Mouse (Mus musculus): ENCODE measurements around the gene Nhlh1. TPM values are rescaled to one million over a fixed set of nuclear protein-coding genes. Genes with fewer than 3 reads are reported as not detected.
A peak's percentile ranks its signal among the peaks of the same experiment; 100 is the strongest.

The Nhlh1 gene
- total RNA-seq, 2 experiments from 2014 or later, result not detected

DNA sequence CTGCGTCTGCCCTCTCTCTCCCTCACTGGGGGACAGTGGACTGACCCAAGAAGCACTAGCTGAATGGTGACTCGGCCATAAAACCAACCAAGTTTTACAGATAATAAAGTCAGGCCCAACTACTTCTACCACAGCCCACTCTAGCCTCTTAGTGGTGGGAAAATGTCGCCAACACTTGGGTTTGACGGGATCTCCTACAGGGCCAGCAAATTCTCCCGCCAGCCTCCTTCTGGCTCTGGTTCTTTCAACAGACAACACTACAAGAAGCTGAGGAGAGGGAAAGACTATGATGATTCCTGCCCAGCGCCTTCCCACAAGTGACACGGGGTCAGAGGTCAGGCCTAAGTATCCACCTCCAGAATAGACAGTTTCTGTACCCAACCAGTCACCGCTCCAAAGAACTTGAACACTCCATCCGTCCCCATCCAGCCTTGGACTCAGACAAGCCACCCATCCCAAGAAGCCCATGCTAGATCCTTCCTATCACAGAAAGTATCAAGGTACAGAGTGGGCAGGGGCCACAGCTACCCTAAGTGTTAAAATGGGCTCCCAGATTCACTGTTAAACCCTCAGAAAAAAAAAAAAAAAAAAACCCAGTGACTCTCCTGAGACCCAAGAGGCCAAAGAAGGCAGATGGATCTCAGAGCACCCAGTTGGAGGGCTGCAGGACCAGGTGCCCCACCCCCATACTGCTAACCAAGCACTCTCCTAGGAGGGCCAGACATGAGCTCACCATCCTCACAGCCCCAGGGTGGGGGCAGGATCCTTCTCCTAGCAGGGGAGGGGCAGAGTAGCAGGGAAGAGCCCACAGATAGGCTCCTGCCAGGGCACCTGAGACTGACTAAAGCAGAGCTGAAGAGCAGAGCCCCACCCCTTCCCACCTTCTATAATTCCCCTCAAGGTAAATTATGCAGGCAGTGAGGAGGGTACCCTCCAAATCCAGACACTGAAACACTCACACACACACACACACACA is 38.7 kb downstream of the Nhlh1 start:
- ATAC-seq (ENCODE audit: poor library complexity, severe bottlenecking), result no peak

DNA sequence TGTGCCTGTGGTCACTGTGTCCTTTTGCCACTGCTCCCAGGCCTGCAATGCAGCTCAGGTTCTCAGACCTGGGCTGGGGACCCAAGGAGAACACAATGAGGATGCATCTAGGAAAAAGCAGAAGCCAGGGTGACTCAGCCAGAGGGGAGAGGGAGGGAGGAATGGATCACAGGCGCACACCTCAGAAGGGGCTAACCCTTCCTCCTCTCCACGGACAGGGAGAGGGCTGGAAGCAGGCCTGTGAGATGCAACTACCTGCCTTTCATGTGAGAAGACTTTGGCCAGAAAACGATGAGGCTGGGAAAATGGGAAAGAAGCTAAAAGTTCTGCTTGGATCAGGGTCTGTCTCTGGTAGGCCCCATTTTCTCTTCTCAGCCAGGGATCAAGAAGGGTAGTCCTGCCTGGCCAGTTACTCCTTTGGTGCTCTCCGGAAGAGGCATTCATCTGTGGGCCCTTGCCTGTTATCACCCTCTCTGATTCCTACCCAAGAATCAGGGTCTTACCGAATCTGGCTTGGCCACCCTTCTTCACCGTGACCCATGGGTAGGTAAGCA is 39.8 kb downstream of the Nhlh1 start:
- peak; percentile 44 for ATAC-seq (ENCODE audit: poor library complexity, severe bottlenecking)

DNA sequence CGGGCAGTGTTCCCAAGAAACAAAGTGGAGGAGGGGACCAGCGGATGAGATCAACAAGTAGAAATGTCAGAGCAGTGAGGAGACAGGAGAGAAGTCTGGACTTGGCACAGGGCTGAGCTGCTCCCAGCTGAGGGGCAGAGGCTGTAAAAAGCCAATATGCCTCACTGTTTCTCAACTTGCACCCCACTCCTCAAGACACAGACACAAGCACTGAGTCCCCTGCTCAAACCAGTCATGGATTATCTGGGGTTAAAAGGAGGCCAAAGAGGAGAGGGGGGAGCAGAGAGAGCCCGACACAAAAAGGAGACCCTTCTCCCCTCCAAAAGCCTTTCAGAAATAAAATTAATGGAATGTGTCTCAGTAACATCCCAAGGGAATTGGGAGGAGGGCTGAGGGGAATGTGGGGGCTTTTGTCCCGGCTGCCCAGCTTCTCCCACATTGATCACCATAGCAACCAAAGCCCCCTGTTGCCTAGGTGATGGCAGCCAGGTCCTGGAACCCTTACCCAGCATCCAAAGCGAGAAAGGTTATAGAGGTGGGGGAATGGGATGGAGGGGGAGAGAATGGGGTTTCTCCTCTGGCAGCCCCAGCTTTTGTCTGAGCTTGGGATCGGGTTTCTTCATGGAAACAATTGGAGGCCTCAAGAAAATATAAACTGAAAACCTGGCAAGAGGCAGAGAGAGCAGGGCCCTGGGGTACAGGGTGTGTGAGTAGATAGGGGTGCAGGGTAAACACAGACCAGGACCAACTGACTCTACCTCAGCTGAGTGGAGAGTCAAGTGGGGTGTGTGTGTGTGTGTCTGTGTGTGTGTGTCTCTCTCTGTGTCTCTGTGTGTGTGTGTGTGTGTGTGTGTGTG is 40.5 kb downstream of the Nhlh1 start:
- ATAC-seq (ENCODE audit: poor library complexity, severe bottlenecking), result no peak

DNA sequence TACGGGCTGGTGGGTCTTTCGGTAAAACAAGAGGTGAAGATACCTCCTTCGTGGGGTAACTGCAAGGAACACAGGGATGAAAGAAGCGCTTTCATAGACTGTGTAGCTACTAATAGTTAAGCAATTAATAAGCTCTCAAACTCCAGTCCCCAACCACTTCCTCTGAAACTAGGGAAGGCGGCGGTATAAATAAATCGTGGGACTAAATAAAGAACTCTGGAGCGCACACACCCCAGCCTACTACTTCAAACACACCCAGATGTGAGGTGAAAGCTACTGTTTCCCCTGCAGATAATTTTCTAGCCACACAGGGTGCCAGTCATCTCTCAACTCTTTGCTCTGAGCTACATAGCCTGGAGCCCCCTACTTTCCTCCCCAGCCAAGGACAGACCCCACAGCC is 41.3 kb downstream of the Nhlh1 start:
- ATAC-seq (ENCODE audit: poor library complexity, severe bottlenecking), result peak; percentile 62

DNA sequence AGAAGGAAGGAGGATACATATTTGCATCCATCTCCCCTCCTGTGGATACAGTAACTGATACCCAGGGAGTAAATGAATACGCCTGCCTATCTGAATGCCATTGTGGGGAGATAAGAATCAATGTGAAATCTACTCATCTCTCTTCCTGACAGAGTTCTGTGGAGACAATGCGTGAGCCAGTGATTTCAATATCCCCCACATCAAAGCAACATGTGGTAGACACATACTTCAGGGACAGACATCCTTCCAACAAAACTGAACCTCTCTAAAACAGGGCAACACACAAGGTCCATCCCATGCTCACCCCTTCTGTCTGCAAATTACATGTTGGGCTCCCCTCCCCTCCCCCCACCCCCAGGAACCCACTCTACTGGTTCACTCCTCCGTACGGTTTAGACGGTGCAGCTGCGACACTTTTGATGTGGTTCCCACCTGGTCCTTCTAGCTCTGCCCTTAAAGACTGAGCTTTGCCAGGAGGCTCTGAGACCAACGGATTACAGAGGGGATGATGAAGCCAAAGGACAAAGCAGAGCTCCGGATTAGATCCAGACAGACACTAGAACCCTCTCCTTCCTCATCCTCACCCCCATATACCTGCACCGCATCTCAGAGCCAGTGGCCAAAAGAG is 41.9 kb downstream of the Nhlh1 start:
- no peak for ATAC-seq (ENCODE audit: poor library complexity, severe bottlenecking)

DNA sequence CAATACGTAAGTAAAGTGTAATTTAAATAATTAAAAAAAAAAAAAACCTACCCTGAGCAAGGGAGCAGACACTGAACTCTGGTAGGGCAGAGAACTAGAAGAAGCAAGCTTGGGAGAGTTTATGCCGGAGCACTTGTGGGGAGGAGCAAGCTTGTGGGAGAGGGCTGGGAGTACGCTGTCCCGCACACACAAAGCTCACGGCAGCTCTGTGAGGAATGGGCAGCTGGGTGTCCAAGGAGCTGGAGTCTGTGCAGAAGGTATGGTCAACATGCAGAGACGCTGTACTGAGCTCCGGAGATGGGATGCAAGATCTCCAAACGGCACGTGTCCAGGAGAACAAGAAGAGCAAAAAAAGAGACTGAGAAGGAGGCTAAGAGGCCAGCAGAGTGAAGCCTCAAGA is 42.6 kb downstream of the Nhlh1 start:
- ATAC-seq (ENCODE audit: poor library complexity, severe bottlenecking), result no peak

DNA sequence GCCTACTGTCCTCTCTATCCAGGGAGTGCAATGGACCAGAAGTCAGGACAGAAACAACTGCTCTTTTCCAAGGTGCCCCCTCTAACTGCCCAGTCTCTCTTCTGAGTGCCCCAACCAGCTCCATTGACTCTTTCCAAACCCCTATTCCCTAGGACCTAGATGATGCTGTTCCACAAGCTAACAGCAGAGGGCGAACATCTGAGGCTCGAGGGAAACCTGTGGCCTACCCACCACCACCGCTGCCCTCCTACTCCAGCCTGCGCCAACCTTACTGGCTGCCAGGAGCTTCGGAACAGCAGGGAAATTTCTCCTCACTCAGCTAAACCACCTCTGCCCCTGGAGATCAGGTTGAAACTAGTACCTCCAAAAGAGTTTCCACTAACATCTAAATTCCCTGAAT is 45.3 kb downstream of the Nhlh1 start:
- peak; percentile 62 for ATAC-seq (ENCODE audit: poor library complexity, severe bottlenecking)

DNA sequence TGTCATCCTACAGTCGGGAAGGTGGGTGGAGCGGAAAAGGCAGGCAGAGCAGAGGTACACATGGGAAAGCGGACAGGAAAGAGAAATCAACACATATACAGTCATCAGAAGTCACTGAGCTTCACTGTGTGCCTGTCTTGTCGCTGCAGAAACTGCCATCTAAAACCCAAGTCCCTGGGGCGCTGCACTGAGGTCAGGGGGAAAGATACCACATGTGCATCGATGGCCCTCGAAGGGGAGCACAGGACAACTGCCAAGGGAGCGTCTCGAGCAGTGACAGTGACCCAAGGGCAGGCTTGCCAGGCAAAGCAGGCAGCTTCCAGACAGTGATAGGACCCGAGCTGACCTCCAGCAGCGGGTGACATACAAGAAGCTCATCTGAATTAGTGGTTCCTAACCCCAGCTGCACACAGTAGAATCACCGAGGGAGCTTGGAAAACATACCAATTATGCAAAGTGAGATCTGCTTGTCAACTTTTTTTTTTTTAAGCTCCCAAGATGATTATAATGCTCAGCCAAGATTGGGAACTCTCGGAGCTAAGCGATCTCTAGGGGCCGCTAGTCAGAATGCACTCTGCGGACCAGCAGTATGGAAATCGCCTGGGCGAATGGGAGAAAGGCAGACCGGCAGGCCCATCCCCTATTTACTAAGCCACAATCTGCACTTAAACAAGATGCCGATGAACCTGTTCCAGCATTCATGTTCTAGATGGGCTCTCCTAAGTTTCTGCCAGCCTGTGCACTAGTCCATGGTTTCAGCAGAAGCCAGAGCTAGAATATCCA is 47.1 kb downstream of the Nhlh1 start:
- no peak for ATAC-seq (ENCODE audit: poor library complexity, severe bottlenecking)

DNA sequence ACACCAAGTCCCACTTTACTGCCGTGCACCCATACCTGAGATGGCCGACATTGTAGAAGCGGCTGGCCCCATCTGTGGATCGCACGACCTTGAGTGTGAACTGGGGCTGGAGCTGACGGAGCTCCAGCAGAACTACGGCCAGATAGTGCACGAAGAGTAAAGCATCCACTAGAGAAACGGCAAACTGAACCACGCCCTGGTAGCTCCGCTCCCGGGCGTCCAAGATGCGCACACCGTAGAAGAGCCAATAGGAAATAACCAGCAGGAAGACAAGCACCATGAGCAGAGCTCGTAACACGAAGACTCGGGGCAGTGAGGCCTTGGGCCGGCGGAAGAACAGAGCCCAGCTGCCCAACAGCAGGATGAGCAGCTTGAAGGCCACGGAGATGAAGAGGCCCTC is 48.0 kb downstream of the Nhlh1 start:
- no peak for ATAC-seq (ENCODE audit: poor library complexity, severe bottlenecking)

DNA sequence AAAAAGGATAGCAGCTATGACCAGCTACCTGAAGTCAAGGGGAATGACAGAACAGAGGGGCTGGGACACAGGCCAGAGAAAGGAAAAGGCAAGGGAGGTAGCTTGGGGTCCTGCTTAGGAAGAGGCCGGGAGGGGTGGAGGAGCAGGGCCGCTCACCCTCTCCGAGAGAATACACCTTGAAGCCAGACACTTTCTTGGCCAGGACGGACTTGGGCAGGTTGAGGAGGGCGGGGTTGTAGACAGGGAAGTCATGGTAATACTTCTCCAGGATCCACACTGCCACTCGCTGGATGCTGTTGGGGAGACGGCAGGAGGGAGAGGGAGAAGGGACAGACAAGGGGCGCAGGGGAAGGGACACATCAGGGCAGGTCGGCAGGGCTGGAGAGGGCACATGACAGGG is 49.0 kb downstream of the Nhlh1 start:
- no peak for ATAC-seq (ENCODE audit: poor library complexity, severe bottlenecking)

DNA sequence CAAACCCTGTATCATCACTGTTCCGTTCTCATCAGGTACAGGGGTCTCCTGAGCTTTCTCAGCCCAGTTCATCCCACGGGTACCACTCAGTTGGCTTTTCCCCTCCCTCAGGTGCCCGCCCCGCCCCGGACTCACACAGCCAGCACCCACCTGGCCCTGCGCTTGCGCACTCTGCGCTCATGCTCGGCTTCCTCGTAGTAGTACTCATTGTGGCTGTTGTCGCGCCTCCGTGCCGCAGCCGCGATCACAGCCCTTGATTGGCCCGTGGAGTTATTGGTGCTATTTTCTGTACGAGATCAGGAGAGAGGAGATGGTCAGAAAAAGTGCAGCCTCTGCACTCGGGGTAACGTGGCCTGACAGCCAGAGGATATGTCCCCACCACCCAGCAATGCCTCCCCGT is 49.6 kb downstream of the Nhlh1 start:
- no peak for ATAC-seq (ENCODE audit: poor library complexity, severe bottlenecking)

Other genes starting within 250 kb of the Nhlh1 start
- 153 and 188 TPM in 2 replicates for gene Cd84, start 217.9 kb downstream of the Nhlh1 start, total RNA-seq (2015)
- gene Cd84, start 217.9 kb downstream of the Nhlh1 start, total RNA-seq (2017), result 269 and 296 TPM in 2 replicates
- gene Gm10521, start 161.9 kb downstream of the Nhlh1 start, total RNA-seq (2015), result 13.9 and 15.9 TPM in 2 replicates
- gene Gm10521, start 161.9 kb downstream of the Nhlh1 start, total RNA-seq (2017), result 7.7 and 9.8 TPM in 2 replicates
- 5.6 and 6.3 TPM in 2 replicates for gene Slamf6, start 140.1 kb downstream of the Nhlh1 start, total RNA-seq (2015)
- 3.0 and 3.9 TPM in 2 replicates for gene Slamf6, start 140.1 kb downstream of the Nhlh1 start, total RNA-seq (2017)
- 2.1 and 2.8 TPM in 2 replicates for gene Vangl2, start 29.1 kb downstream of the Nhlh1 start, total RNA-seq (2015)
- gene Vangl2, start 29.1 kb downstream of the Nhlh1 start, total RNA-seq (2017), result 1.8 and 2.5 TPM in 2 replicates
- gene Copa, start 25.0 kb upstream of the Nhlh1 start, total RNA-seq (2015), result 120 and 132 TPM in 2 replicates
- 122 and 132 TPM in 2 replicates for gene Copa, start 25.0 kb upstream of the Nhlh1 start, total RNA-seq (2017)
- gene Ncstn, start 25.2 kb upstream of the Nhlh1 start, total RNA-seq (2015), result 81.2 and 87.8 TPM in 2 replicates
- 39.8 and 45.5 TPM in 2 replicates for gene Ncstn, start 25.2 kb upstream of the Nhlh1 start, total RNA-seq (2017)
- gene Pex19, start 69.2 kb upstream of the Nhlh1 start, total RNA-seq (2015), result 16.6 and 17.5 TPM in 2 replicates
- gene Pex19, start 69.2 kb upstream of the Nhlh1 start, total RNA-seq (2017), result 33.9 and 36.5 TPM in 2 replicates
- gene Dcaf8, start 90.5 kb upstream of the Nhlh1 start, total RNA-seq (2015), result 18.9 and 19.4 TPM in 2 replicates
- gene Dcaf8, start 90.5 kb upstream of the Nhlh1 start, total RNA-seq (2017), result 63.9 and 71.6 TPM in 2 replicates
- gene Pea15a, start 149.2 kb upstream of the Nhlh1 start, total RNA-seq (2015), result 16.1 and 17.5 TPM in 2 replicates
- 13.6 and 18.5 TPM in 2 replicates for gene Pea15a, start 149.2 kb upstream of the Nhlh1 start, total RNA-seq (2017)
- gene Casq1, start 162.3 kb upstream of the Nhlh1 start, total RNA-seq (2015), result not detected in 2 replicates
- not detected in 2 replicates for gene Casq1, start 162.3 kb upstream of the Nhlh1 start, total RNA-seq (2017)
- gene Atp1a4, start 200.8 kb upstream of the Nhlh1 start, total RNA-seq (2015), result not detected in 2 replicates
- not detected in 2 replicates for gene Atp1a4, start 200.8 kb upstream of the Nhlh1 start, total RNA-seq (2017)
- 29.6 and 40.0 TPM in 2 replicates for gene Igsf8, start 204.1 kb upstream of the Nhlh1 start, total RNA-seq (2015)
- 26.1 and 34.4 TPM in 2 replicates for gene Igsf8, start 204.1 kb upstream of the Nhlh1 start, total RNA-seq (2017)
- gene Atp1a2, start 240.5 kb upstream of the Nhlh1 start, total RNA-seq (2015), result 0.02 TPM in 1 of 2 replicates, not detected in the other
- not detected in 2 replicates for gene Atp1a2, start 240.5 kb upstream of the Nhlh1 start, total RNA-seq (2017)

All from megakaryocyte, adult 5-6 weeks (primary cell).